Mouse (Mus musculus): ENCODE measurements at regions not wholly inside any gene's neighbourhood (a gene's known extent, or its start where the extent isn't known, plus 50 kb on each side); places are given as distances from the start of the nearest gene placed in this dataset. TPM values are rescaled to one million over a fixed set of nuclear protein-coding genes. Genes with fewer than 3 reads are reported as not detected.

DNA sequence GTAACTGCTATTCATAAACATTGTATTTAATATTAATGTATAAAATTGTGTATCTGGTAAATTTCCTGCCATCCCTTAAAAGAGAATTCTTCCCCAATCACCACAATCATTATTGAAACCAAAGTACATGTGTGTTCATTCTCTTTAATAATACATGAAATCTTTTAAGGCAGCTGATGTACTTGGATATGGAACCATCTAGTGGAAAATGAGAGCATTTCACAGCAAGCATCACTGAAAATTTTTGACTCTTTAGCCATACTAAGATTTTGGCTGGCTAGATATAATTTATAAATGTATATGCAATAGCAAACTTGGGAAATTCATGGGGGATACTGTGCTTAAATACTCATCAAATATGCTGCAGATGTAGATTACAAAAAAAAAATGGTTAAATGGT is 467.8 kb upstream of the Ndn start:
- H3K36me3 ChIP-seq (ENCODE audit: control insufficient read depth, insufficient read depth): no peaks in the 10 kb centered on the region
- H3K27me3 ChIP-seq (replicated peaks; ENCODE audit: control insufficient read depth, insufficient read depth, low read length): no peaks in the 10 kb centered on the region
- no peak overlapping the region for H3K4me2 ChIP-seq (ENCODE audit: low read length)
- H3K4me3 ChIP-seq (replicated peaks; ENCODE audit: low read length): no peak overlapping the region
- ATAC-seq: no peak
- H3K27ac ChIP-seq (ENCODE audit: low read length): no peak overlapping the region
- peaks cover 7% of the 10 kb centered on the region; the same call in 1 of the 2 replicates for H3K4me1 ChIP-seq (replicated peaks; ENCODE audit: control insufficient read depth, insufficient read depth, low read length)
- H3K9me3 ChIP-seq (ENCODE audit: control insufficient read depth, low read length): no peaks in the 10 kb centered on the region
- no peak overlapping the region for H3K9ac ChIP-seq (replicated peaks; ENCODE audit: low read depth, low read length)

MicroRNAs in the stretch of these regions (microRNA counts, 519-probe panel; counts per million panel counts)
- microRNA mmu-miR-344: 2,391 counts per million, percentile 56 among the panel's probes with 10 or more counts

Small RNAs in the stretch of these regions (microRNA-seq; reads per million reads assigned to microRNA genes)
- gene Gm22466 (not detected), gene Gm23490 (not detected), gene Gm23873 (4.4 reads per million, percentile 19 among the genes with 10 or more reads in this experiment), gene Gm23917 (not detected), gene Gm23962 (not detected), gene Gm25533 (not detected), gene Mir344 (not detected), gene Mir344b (6.4 reads per million, percentile 24 among the genes with 10 or more reads in this experiment), gene Mir344c (9.1 reads per million, percentile 28 among the genes with 10 or more reads in this experiment), gene Mir344d-1 (not detected), gene Mir344d-2 (not detected), gene Mir344d-3 (not detected), gene Mir344e (1.0 reads per million), gene Mir344h-1 (not detected), gene Mir344h-2 (not detected)

Data from forebrain, embryonic 16.5 days (tissue).